Mouse (Mus musculus) frontal cortex, postnatal 14 days (tissue): ENCODE data around the gene Galnt18.

Experiments used
- DNase-seq, 2 experiments: peaks; one replicate each; pipeline ENCODE4 v3.0.0; 2022; ENCODE audit warnings: low spot score in 2 of 2

Gene Galnt18

DNA sequence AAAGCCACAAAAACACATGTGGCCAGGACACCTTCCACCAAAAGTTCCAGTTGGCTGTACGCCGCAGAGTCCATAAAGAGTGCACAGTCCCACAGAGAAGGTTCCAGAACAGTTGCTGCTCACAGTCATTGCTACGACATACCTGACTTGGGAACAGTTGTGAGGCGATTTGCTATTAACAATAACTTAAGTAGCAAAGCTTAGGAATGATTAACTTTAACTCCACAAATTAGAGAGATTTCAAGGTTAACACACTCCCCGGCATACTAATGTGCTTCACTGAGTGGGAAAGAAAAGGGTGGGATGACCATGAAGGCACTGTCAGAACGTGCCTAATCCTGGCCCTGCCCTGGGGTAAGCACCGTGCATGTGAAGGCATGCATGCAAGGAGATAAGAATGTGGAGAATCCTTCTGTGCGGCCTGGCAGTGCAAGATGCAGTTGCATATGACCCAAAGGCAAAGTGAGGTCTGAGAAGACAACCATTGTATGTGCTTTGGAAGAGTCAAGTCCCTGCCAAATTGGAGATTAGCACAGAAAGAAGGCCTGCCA, 8.5 kb downstream of the Galnt18 start:
- no peak for DNase-seq

DNA sequence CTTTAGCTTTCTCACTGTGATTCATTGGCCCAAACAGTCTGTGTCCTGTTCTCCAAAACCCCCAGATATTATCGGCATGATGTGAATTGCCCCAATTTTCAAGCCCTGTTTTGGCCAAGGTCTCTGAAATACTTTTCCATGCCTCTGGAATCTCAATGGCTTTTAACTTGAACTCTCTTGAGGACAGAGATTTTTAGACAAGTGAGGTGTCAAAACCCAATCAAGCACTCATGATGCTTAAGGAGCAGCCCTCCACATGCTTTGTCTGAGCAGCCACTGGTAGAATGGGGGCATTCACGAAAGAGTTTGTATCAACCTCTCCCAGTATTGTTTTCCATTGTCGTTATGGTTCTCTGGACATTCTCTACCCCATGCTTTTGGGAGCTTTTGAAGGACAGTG, 9.2 kb downstream of the Galnt18 start:
- DNase-seq, result no peak

DNA sequence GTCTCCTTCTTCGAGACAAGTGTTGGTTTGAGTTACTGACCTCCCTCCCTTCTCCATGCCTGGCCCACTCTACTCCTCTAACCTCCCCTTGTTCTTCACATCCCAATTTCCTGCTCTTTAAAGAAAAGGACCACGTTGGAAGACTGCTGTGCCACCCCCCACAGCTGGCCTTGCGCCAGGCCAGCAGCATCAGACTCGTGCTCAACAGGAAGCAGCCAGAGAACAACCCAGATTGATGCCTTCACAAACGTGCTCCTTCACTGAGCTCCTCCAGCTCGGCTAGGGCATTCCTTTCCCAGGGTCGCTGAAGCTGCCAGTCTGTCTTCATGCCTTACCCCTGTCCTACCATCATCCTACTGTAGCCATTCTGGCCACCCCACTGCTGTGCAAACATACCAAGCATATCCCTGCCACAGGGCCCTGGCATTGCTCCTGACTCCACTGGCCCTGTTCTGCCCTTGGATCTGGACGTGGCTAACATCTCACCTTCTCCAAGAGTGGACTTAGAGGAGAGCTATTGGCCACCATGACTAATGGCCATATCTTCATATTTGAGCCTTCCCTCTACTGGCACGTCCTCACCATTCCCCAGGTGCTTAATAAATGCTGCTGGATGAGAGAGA, 13.5 kb downstream of the Galnt18 start:
- no peak for DNase-seq

DNA sequence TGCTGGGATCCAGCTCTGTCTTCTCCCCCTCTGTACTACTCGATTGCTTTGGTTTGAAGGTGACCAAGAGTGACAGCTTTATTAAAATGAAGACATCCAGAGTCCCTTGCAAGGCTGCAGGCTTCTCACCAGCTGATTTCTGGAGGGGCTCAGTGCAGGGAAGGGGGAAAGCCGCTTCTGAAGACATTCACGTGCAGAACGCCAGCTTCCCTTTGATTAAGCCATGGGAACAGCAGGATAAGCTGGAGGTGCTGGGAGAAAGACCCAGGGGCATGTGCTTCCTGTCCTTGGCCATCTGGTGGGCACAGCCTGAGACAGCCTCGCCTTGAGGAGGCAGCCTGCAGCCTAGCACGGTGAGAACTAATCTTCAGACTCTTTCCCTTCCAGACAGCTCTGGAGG, 17.0 kb downstream of the Galnt18 start:
- no peak for DNase-seq

DNA sequence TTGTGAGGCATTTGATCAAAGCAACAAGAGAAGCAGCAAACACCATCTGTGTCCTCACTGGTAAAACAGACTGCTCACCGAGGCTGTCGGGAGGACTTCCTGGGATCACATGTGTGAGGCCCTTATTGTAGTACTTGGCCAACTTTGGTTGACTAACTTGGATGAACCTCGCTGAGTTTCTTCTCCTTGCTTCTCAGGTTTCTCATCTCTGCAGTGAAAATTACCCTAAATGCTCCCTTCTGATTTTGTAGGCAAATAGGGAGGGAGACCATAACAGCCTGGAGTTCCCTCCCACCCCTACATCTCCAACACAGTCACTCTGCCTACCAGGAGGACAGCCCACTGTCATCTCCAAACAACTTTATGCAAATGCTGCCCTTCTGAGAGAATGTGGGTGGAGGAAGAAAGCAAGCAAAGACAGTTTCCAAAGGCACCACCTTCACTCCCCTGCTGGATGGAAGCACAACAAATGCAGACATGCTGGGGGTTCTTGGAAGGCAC, 31.2 kb downstream of the Galnt18 start:
- no peak for DNase-seq

DNA sequence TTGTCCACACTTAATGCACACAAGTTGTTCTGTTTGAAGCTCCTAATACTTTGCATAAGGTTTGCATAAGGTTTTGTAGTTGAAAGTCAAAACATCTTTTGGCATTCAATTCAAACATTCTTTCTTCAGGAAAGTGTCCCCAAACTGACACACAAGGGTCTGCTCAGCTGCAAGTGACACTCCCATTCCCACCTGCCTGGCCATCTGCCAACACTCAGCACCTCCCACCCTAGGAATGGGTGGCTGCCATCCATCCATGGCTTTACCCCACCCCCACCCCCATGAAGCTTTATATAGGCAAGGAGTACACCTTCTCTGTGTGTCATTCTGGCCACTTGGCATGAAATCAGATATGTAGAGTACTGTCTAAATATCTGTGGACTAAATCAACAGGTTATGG, 35.0 kb downstream of the Galnt18 start:
- DNase-seq, result no peak

DNA sequence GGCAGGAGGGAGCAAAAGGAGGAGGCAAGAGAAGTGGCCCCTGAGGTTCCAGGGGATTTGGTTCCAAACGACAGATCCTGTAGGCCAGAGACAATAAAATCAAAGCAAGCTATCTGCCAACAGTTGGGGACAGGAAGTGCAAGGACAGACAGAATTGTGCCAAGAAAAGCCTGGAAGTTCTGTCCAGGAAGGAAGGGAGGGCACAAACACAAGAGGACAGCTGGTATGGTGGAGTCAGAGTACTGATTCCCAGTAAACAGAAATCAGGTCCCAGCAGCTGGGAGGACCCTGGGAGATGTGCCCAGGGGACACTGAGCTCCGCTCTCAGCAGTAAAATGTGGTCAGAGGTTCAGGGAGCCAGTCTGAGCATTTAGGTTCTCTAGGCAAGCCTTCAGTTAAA, 38.2 kb downstream of the Galnt18 start:
- DNase-seq, result no peak

DNA sequence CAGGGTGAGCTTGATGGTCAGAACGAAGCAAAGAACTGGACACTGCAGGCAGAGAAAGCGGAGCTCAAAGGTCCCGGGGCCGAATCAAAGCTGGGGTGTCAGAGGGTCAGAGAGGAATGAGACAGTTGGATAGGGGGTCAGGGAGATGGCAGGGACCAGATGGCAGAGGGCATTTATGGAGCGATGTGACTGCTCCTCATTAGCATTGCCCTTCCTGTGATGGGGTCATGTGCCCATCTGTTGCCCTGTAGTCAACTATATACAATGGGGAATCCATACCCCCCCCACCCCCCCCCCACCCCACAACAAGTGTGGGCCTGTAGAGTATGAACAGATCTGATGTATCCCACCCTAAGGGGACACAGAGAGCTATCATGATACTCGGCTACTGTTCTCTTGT, 39.7 kb downstream of the Galnt18 start:
- no peak for DNase-seq

DNA sequence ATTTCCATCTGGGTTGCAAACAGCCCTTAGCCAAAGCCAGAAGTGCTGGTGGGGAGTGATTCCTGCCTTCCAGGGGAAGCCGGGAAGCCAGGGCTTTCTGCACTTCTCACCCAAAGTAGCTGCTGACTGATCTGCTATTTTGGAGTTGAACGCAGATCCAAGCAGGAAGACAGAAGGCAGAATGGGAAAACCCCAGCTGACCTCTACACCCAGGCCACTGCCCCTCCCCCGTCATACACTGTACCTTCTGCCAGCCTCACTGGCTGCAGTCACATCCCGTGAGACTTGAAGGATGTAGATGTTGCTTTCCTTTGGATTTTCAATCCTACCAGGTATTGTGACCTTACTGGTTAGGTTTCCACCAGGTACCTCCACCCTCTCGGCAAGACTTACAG, 40.4 kb downstream of the Galnt18 start:
- DNase-seq, result no peak

DNA sequence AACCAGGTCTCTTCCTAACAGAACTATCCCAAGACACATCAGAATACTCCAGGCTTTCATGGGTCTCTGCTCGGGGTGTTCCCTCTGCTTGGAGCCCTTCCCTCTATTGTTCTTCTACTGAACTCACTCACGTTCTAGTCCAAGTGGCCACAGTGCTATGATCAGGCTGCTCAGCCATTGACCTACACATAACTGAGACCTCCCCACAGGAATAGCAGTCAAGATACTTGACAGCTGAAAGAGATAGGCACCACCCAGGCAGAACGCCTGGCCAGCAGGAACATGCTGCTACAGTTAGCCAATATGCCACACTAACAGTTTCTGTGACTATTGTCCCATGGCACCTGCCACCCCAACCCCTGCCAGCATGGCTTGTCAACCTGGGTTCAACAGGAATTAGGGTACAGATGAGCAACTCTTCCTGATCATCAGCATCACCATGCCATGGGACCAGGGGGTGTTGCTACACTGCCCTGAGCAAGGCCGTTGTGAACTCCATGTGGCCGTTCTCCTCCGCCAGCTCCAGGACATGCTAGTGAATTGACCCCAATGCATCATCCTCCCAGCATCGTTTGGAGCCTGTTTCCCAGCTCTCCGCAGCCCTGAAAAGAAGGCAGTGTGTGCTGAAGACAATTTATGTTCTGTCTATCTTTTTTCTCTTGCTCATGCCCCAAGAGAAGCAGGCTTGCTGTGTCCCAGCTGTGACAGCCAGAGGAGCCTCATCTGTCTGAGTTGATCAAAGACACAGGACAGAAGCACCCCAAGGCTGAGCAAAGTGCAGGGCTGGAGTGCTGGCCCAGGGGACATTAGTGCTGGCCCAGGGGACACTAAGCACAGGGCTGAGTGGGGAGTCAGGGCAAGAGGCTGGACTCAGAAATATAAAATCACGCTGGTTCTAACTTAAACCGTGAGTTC, 41.1 kb downstream of the Galnt18 start:
- DNase-seq, result no peak

DNA sequence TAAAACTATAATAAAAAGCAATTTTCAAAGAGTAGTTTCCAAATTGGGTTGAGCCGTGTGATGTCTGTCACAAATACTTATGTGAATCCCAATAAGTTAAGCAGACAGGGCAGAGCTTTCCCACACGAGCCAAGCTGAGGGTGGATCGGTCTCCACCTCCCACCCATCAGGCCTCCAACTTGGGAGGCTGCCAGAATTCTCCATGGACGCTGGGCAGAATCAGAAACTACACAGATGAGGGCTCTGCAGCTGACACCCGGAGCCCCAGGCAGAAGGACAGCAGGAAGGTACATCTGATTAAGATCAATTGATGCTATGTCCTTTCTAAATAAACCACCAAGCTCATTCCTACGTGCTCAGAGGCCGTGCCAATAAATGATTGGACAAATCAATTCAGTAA, 42.4 kb downstream of the Galnt18 start:
- DNase-seq, result no peak

DNA sequence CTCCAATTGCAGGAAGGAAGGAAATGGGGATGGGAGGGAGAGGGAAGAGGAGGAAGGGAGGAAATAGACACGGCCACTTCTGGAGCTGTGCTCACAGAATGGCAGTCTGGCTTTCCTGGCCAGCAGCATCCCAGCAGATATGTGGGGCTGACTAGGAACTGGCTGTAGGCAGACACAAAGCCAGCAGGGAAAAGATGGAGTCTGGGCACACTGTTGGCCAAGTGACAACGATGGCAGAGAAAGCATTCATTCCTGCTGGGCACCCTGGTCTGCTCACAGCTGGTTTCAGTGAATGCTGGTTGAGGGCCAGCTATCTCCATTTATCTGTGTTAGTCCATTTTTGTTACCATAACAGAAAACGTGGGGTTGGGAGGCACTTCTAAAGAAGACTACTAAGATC, 43.4 kb downstream of the Galnt18 start:
- DNase-seq, result no peak

DNA sequence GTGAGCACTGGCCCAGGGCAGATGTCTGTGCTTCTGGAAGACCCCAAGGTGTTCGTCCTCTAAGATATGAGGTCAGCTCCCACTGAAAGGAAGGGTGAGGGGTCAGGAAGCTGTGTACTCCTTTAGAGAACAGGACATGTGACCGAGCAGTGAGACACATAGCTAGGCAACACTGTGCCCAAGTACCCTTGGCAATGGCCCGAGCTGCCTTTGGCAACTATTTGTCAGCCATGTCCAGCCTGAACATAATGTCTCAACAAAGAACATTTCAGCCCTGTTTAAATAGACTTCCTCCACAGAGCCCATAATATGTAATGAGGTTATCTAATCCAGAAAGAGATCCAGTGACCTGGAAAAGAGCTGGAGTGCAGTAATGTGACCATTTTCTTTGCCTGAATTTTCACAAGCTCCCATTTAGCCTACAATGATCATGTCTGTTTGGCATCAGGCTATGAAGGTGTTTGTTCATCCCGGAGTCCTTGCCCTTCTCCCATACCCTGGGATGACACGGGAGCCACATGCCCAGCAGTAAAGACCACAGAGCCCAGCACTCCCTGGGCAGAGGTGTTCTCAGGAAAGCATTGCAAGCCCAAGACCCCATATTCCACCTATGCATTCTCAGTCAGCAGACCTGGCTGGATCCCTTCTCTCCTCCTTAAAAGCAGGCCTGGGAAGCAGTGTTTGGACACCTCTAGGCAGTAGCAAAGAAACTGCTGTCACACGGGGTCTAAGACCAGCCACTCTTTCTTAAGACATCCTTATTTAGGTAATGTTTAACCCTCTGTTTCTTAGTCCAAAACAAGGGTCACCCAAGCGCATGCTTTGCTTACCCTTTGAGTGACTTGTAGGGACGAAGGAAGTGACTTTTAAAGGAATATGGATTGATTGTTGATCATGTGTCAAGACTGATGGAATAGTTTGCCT, 49.2 kb downstream of the Galnt18 start:
- DNase-seq, result no peak

DNA sequence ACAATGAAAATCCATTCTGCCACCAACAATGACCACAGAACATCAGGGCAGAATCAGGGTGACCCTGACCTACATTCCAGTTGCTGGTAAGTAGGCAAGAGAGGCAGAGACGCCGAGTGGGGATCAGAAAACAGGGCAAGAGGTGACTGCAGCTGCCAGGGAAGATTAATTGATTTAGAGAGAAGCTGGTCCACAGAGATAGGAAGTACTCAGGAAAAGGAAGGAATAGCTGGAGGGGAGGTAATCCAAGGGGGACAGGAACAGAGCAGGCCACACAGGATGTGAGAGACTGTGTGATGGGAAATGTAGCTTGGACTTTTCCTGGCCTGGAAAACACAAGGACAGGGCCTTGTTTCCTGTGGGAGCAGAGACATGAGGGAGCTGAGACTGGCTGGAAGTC, 52.8 kb downstream of the Galnt18 start:
- DNase-seq, result no peak

DNA sequence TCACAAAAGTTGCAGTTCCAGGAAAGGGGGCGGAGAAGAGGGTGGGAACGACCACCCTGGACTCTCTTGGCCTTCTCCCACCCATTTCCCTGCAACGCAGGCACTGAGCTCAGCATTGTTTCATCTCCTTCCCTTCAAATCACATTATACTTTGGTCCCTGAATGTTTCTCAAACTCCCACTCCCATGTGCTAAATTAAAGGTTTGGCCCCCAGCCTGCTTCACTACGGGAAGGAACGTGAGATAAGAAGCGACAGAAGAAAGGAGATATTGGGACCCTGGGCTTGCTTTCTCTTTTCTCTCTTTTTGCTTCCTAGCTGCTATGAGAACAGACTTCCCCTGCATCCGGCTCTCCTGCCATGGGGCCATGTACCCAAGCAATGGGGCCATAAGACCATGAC, 55.0 kb downstream of the Galnt18 start:
- DNase-seq, result no peak

DNA sequence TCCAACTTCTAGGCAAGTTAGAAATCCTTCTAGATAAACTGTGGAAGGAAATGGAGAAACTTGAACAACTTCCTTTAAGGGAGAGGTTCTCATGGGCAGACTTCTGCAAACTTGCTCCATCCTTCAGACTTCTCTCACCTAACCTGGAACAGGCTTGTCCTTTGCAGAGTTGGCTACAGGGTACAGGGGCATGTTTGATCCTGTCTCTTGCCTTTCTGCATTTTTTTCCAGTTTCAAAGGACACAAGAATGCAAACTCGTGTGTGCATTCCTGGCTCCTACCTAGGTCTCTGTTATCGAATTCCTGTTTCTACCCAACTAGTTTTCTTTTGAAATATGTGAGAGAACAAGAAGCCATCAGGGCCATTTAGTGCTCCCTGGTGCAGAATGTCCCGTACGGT, 55.8 kb downstream of the Galnt18 start:
- DNase-seq, result no peak

DNA sequence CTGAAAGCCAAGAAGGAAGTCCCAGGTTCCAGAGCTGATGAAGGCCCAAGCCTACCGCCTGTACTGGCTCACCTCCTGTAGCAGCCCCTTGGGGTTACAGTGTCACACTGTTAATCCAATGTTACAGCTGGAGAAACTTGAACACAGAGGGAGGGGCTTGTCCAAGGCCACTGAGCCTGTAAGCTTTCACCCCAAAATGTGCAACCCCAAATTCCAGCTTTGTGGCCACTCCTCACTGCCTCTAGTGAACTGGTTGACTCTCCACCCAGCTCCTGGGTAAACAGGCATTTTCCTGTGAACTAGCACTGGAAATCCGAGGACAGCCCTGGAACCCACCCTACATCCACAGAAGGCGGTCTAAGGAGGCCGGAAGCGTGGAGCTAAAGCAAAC, 58.5 kb downstream of the Galnt18 start:
- DNase-seq, result no peak

DNA sequence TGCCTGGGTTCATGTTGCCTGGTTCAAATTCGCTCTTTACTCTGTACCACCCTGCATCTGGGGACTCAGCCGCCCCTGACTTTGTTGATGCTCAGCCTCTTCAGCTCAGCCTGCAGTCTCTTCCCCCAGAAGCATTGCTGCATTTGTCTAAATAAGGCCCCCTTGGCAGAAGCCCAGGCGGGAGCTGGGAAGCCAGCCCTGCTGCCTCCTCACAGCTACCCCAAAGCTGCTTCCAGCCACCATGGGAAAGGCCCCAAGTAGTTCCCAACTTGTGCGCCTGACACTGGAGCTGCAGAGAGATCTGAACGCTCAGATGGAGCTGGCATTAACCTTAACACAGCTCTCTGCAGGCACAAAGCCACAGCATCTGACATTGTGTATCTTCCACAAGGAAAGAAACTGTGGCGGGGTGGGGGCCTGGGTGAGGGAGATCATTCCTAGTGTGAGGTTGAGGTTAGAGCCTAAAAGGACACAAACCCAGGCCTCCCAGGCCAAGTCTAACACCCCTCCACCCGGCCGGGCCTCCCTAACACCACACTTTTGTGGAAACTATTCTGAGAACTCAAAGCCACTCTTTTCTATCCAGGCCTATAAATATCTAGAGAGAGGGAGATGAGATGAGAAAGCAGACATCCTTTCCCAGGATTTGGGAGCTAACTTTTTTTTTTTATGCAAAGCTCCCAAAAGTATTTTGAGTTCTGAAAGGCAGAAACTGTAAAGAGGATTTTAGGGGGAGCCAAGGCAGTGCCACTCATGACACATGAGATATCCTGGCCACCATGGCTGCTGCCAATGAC, 59.1 kb downstream of the Galnt18 start:
- peak; percentile 51 to 65 for DNase-seq

DNA sequence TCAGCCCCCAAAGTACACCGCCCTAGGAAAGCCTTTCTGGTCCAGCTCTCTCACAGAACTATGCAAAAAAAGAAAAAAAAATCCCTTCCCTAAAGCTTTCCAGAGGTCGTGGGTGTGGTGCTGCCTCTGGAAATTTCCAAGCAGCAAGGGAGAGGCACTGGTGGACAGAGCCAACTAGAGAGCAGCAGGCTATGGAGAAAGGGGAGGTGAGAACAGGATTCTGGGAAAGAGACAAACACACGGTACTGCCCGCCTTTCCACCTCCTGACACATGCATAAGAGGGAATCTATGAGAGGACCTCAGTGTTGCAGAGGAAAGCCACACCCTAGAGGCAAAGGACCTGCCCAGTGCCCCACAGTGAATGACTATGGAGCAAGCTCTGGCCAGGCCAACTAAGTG, 60.9 kb downstream of the Galnt18 start:
- DNase-seq, result no peak

DNA sequence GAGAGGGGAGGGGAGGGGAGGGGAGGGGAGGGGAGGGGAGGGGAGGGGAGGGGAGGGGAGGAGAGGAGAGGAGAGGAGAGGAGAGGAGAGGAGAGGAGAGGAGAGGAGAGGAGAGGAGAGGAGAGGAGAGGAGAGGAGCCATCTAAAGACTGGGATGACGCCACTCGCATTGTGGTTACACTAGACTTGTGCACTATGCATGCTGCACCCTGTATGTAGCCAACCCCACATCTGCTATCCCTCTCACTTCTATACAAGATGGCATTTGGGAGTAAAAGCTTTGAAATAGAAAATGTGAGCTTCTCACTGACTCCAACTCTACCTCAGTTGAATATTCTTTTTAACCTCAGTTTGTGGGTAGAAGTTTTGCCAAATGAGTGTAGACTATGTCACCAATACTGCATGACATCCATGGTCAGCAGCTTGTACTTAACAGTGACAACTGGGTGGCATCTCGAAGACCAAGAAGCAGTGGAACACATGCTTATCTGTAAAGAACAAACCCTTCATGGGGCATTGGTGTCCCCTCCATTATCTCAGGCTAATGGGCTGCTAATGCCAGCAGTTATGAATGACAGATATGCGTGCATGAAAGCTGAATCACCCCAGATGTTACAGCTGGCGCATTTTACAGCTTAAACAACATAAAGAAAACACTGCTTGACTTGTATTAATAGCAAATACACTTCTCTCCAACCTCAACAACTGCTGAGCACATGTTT, 65.0 kb downstream of the Galnt18 start:
- DNase-seq, result no peak
